Mouse (Mus musculus) liver, embryonic 12.5 days (tissue): ENCODE data around the gene Sclt1. TPM values are rescaled to one million over a fixed set of nuclear protein-coding genes. Genes with fewer than 3 reads are reported as not detected.

Experiments used
- ATAC-seq: fragments of 200-750 bp; cut with Nextera tagmentation; 2 replicates; pipeline ENCODE4 v1.8.0; 2017; ENCODE audit warnings: moderate number of reproducible peaks, mild to moderate bottlenecking, moderate library complexity
- H3K27ac ChIP-seq: fragments of 300-500 bp; sonication (generic); 2 replicates; pipeline ENCODE4 v1.5.1; 2016; ENCODE audit warnings: mild to moderate bottlenecking
- H3K27me3 ChIP-seq: fragments of 300-500 bp; sonication (generic); replicated peaks from 2 replicates; pipeline ENCODE4 v1.6.1; 2016; ENCODE audit warnings: mild to moderate bottlenecking, moderate library complexity
- H3K36me3 ChIP-seq: fragments of 300-500 bp; sonication (generic); 2 replicates; pipeline ENCODE4 v1.6.1; 2016; ENCODE audit warnings: mild to moderate bottlenecking, moderate library complexity
- H3K4me1 ChIP-seq: fragments of 300-500 bp; sonication (generic); 2 replicates; pipeline ENCODE4 v1.6.1; 2016
- H3K4me2 ChIP-seq: fragments of 300-500 bp; sonication (generic); 2 replicates; pipeline ENCODE4 v1.6.1; 2016; ENCODE audit warnings: mild to moderate bottlenecking, moderate library complexity
- H3K4me3 ChIP-seq: fragments of 300-500 bp; sonication (generic); 2 replicates; pipeline ENCODE4 v1.5.1; 2016; ENCODE audit warnings: mild to moderate bottlenecking, moderate library complexity
- H3K9ac ChIP-seq: fragments of 300-500 bp; sonication (generic); 2 replicates; pipeline ENCODE4 v1.6.1; 2016; ENCODE audit warnings: mild to moderate bottlenecking, moderate library complexity
- H3K9me3 ChIP-seq: fragments of 300-500 bp; sonication (generic); replicated peaks from 2 replicates; pipeline ENCODE4 v1.6.1; 2016; ENCODE audit warnings: mild to moderate bottlenecking, moderate library complexity
- WGBS: fragments of 180-500 bp; shearing (Covaris S2); methylation state at CpG from one replicate; pipeline ENCODE4 v1.1.7; 2016; ENCODE audit not compliant: insufficient replicate concordance; 5-methylcytosine and 5-hydroxymethylcytosine counted together
- polyA plus RNA-seq: library from polyadenylated mRNA; unstranded; fragments of >200 nt; fragmentation: Nextera tagmentation; extraction: Ambion mirVana; gene quantifications from 2 replicates; pipeline ENCODE4 v1.2.1, GENCODE M21; 2016

Gene Sclt1
- polyA plus RNA-seq, 1 experiment from 2014 or later, result 8.1 TPM

DNA sequence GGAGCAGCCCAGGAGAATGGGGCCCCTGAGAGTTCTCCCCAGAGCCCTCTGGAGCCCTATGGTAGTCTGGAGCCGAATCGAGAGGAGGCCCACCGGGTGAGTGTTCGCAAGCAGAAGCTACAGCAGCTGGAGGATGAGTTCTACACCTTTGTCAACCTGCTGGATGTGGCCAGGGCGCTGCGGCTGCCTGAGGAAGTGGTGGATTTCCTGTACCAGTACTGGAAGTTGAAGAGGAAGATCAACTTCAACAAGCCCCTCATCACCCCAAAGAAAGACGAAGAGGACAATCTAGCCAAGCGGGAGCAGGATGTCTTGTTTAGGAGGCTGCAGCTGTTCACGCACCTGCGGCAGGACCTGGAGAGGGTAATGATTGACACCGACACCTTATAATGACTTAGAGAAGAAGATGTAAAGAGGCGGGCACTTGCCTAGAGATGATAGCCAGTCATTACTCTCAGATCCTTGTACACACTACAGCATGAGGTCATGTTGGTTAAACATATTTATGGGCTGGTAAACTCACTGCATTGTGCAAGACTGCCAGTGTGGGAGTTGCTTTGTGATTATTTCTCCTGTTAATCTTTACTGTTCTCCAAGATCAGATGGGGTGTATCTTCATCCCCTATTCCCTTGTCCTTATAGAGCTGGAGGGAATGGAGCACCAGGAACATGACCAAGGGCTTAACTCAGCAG is 137.5 kb downstream of the Sclt1 start:
- Histone ChIP-seq H3K4me3 (no peak overlapping the region), H3K27me3 (no peaks in the 10 kb centered on the region), H3K4me2 (no peak overlapping the region), H3K36me3 (peaks cover 95% of the 10 kb centered on the region), H3K9me3 (no peaks in the 10 kb centered on the region), H3K4me1 (no peaks in the 10 kb centered on the region), H3K27ac (no peak overlapping the region), H3K9ac (no peak overlapping the region)
- 66% methylated on average over 12 of the region's 12 CpGs for WGBS
- no peak for ATAC-seq

DNA sequence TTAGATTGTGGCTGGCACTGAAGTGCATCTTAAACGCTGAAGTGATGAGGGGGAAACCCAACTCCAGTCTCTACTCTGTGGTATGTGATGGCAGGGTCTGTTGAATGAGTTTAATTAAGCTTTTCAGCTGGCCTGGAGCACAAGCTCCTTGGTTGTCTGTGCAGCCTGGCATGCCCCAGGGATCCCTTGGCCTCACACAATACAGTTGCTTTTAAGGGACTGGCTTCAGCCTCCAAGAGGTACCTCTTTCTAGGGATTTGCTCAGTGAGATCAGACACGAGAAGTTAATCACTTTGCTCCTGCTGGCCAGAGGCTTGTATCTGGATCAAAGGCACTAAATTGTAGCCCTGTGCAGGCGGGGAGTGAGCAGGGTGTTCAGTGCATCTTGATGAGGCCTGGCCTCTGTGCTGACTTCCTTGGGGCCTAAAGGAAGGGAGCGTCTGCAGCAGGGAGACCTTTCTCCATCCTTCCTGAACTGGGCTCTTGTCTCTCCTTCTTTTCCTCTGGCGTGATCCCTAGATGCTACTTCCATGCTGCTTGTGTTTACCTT is 138.8 kb downstream of the Sclt1 start:
- Histone ChIP-seq H3K36me3 (peaks cover 95% of the 10 kb centered on the region), H3K4me3 (no peak overlapping the region)

DNA sequence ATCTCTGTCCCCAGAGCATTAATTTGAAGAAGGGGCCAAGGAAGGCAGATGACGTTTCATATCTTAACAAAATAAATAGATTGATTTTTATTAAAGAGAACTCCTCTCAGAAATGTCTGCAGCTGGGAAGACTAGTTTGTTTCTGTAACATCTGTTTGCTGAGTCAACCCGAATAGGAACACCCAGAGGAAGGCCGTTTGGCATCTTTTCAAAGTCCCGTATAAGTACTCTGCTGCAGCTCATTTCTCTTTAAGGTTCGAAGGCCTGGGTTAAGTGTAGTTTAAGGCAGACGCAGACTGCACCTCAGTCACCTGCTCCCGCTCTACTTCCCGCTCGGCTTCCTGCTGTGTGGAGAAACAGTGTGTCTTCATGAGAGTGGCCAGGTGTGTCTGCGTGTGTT is 139.4 kb downstream of the Sclt1 start:
- WGBS, result 75% methylated on average over 10 of the region's 10 CpGs
- no peak overlapping the region for H3K9ac ChIP-seq
- no peak overlapping the region for H3K4me2 ChIP-seq
- H3K36me3 ChIP-seq, result peaks cover 95% of the 10 kb centered on the region
- ATAC-seq, result no peak
- no peak overlapping the region for H3K4me3 ChIP-seq
- no peaks in the 10 kb centered on the region for H3K9me3 ChIP-seq
- peaks cover 2% of the 10 kb centered on the region; the same call in 1 of the 2 replicates for H3K4me1 ChIP-seq
- H3K27me3 ChIP-seq, result no peaks in the 10 kb centered on the region
- H3K27ac ChIP-seq, result no peak overlapping the region

More for the DNA sequence above, 138.8 kb downstream of the Sclt1 start:
- no peak overlapping the region for H3K27ac ChIP-seq
- no peak overlapping the region for H3K9ac ChIP-seq
- WGBS, result 73% methylated on average over 5 of the region's 5 CpGs
- peaks cover 2% of the 10 kb centered on the region; the same call in 1 of the 2 replicates for H3K4me1 ChIP-seq
- H3K4me2 ChIP-seq, result no peak overlapping the region
- H3K27me3 ChIP-seq, result no peaks in the 10 kb centered on the region
- no peaks in the 10 kb centered on the region for H3K9me3 ChIP-seq
- no peak for ATAC-seq

DNA sequence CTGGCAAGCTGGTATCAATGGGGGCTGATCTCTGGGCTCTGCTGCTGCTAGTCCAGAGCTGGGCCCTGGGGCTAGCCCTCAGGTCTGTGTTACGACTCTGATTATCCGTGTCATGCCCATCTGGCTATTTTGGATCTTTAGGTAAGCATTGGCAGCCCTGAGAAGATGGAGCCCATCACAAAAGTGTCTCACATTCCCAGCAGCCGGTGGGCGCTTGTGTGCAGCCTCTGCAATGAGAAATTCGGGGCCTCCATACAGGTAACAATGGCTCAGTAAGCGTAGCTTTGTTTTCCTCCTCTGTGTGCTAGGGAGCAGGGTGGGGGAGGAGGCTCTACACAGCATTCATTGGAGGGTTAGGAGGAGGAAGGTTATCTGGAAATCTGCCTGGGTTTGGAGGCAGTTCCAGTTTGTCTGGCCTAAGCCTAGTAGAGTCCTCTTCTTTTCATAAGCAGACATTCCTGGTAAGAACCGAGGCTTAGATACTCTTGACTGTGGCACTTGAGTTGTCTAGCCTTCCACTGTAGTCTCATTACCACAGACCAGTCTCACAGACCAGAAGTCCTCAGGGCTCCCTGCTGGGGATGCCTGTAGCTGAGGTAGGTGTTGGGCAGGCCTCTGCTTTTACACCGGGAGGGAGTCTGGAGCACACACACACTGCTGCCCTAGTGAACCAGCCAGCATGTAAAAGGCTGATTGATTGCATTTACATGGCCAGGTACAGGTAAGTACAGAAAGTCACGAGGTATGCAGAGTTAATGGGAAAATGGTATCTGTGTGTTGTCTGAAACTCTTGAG is 140.9 kb downstream of the Sclt1 start:
- WGBS, result 85% methylated on average over 9 of the region's 9 CpGs
- no peak overlapping the region for H3K4me3 ChIP-seq
- H3K27ac ChIP-seq, result no peak overlapping the region
- no peaks in the 10 kb centered on the region for H3K9me3 ChIP-seq
- no peak overlapping the region for H3K9ac ChIP-seq
- H3K4me2 ChIP-seq, result no peak overlapping the region
- ATAC-seq, result no peak
- H3K27me3 ChIP-seq, result no peaks in the 10 kb centered on the region
- H3K4me1 ChIP-seq, result peaks cover 13% of the 10 kb centered on the region
- H3K36me3 ChIP-seq, result peaks cover 95% of the 10 kb centered on the region

DNA sequence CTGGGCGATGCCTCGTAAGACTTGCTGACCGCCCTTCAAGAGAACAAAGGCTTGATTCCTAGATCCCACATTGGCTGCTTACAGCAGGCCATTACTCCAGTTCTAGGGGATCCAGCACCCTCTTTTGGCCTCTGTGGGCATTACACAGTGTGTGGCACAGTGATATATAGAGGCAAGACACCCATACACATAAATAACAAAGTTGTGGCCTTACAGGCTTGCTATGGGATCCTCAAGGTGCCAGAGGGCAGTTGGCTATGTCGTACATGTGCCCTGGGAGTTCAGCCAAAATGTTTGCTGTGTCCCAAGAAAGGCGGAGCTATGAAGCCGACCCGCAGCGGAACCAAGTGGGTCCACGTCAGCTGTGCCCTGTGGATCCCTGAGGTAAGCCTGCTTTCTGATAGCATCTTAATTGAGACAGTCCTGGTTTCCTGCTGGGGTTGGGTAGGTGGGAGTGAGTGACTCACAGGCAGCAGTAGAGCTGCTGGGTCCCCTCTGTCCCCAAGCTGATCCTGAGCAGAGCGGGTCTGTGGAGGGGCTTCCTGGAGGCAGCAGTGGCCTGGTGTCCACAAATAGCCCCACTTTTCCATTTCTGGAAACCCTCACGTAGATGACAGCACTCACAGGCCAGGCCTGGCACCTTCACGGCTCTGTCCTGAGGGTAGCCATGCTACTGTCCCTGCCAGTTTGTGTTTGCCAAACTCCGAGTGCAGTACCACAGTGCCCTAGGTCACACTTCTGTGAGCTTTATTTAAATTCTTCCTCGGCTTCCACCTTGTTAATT is 142.3 kb downstream of the Sclt1 start:
- Histone ChIP-seq H3K9ac (no peak overlapping the region), H3K4me2 (no peak overlapping the region), H3K27ac (no peak overlapping the region), H3K27me3 (no peaks in the 10 kb centered on the region), H3K9me3 (no peaks in the 10 kb centered on the region), H3K36me3 (peaks cover 95% of the 10 kb centered on the region), H3K4me3 (no peak overlapping the region), H3K4me1 (peaks cover 20% of the 10 kb centered on the region)
- 90% methylated on average over 14 of the region's 14 CpGs for WGBS
- peak; percentile 51 for ATAC-seq

DNA sequence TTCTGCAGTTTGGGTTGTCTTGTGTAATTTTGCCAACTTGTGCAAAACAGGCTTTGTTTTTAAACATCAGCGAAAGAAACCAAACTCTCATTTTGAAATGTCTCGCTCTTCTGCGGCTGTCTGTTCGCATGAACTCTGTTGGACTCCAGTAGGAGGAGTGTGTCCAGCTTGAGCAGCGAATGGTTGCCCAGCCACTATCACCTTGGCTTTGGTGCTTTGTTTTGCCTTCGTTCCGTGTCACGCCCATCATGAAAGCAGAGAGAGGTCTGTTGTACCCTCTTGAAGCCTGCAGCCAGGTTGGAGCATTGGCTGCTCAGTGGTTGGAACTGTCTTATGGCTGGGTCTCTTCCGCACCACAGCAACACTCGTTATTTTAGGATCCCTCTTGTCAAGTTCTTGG is 143.1 kb downstream of the Sclt1 start:
- peaks cover 95% of the 10 kb centered on the region for H3K36me3 ChIP-seq
- no peaks in the 10 kb centered on the region for H3K27me3 ChIP-seq
- no peaks in the 10 kb centered on the region for H3K9me3 ChIP-seq
- ATAC-seq, result no peak
- H3K4me2 ChIP-seq, result no peak overlapping the region
- 88% methylated on average over 10 of the region's 10 CpGs for WGBS
- peaks cover 24% of the 10 kb centered on the region for H3K4me1 ChIP-seq
- no peak overlapping the region for H3K9ac ChIP-seq
- H3K4me3 ChIP-seq, result no peak overlapping the region
- no peak overlapping the region for H3K27ac ChIP-seq

DNA sequence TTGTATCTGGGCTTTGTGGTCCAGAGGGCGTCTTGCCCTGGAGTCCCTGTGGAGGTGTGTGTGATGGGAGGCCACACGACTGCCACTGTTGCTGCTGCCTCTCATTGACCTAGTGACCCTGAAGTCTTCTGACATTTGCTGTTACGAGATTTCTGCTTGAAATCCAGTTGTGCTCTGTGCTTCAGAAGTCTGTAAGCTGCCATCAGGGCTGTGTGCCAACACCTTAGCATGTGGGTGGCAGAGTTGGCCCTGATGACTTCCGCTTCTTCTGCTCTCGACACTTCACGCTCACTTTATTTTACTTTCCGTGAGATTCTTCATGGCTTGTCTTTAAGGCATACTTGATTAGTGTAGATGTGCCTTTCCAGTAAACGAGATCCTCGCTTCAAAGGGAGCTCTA is 143.9 kb downstream of the Sclt1 start:
- Histone ChIP-seq H3K36me3 (peaks cover 95% of the 10 kb centered on the region), H3K9ac (no peak overlapping the region)
- WGBS, result 86% methylated on average over 9 of the region's 9 CpGs

DNA sequence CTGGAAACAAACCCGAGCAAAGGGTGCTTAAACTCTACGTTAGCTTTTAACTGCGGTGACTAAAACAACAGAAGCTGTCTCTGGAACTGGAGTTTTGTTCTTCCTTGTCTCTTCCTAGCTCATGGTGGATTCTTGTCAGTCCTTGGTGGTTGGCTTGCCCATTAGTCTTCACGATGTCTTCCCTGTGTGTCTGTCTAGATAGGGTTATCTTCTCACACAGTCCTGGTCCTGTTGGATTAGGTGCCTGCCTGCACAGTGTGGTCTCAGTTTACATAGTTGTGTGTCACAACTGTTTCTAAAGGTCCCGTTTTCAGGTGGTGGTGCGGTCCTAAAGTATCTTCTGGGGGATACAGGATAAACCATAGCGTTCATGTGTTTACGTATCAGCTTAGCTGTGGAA is 145.3 kb downstream of the Sclt1 start:
- ATAC-seq, result peak; percentile 78
- no peaks in the 10 kb centered on the region for H3K27me3 ChIP-seq
- 0 out of 2 replicates have a peak overlapping the region, but pooled peaks have one; percentile 17 for H3K27ac ChIP-seq
- no peaks in the 10 kb centered on the region for H3K9me3 ChIP-seq
- H3K4me2 ChIP-seq, result peak overlapping the region; percentile 1; the same call in 1 of the 2 replicates
- H3K9ac ChIP-seq, result no peak overlapping the region
- peaks cover 97% of the 10 kb centered on the region for H3K36me3 ChIP-seq
- peaks cover 28% of the 10 kb centered on the region for H3K4me1 ChIP-seq
- no peak overlapping the region for H3K4me3 ChIP-seq
- 68% methylated on average over 8 of the region's 8 CpGs for WGBS

More for the DNA sequence above, 143.9 kb downstream of the Sclt1 start:
- Histone ChIP-seq H3K4me2 (no peak overlapping the region), H3K27ac (no peak overlapping the region), H3K27me3 (no peaks in the 10 kb centered on the region), H3K4me1 (peaks cover 28% of the 10 kb centered on the region), H3K9me3 (no peaks in the 10 kb centered on the region), H3K4me3 (no peak overlapping the region)
- no peak for ATAC-seq

DNA sequence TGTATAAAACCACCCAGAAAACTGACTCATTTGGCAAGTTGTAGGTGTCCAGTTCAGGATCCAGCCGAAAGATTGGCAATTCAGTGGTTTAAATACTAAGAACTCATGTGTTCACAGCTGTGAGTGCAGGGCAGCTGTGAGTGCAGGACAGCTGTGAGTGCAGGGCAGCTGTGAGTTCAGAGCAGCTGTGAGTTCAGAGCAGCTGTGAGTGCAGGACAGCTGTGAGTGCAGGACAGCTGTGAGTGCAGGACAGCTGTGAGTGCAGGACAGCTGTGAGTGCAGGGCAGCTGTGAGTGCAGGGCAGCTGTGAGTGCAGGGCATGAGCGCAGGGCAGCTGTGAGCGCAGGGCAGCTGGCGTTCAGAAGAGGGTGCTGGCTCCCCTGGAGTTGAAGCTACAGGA is 147.3 kb downstream of the Sclt1 start:
- H3K9ac ChIP-seq, result no peak overlapping the region
- H3K27ac ChIP-seq, result no peak overlapping the region
- H3K4me2 ChIP-seq, result no peak overlapping the region
- H3K4me3 ChIP-seq, result no peak overlapping the region
- peaks cover 100% of the 10 kb centered on the region for H3K36me3 ChIP-seq
- WGBS, result 91% methylated on average over 4 of the region's 4 CpGs
- H3K4me1 ChIP-seq, result peaks cover 28% of the 10 kb centered on the region
- no peak for ATAC-seq
- H3K9me3 ChIP-seq, result no peaks in the 10 kb centered on the region
- no peaks in the 10 kb centered on the region for H3K27me3 ChIP-seq

DNA sequence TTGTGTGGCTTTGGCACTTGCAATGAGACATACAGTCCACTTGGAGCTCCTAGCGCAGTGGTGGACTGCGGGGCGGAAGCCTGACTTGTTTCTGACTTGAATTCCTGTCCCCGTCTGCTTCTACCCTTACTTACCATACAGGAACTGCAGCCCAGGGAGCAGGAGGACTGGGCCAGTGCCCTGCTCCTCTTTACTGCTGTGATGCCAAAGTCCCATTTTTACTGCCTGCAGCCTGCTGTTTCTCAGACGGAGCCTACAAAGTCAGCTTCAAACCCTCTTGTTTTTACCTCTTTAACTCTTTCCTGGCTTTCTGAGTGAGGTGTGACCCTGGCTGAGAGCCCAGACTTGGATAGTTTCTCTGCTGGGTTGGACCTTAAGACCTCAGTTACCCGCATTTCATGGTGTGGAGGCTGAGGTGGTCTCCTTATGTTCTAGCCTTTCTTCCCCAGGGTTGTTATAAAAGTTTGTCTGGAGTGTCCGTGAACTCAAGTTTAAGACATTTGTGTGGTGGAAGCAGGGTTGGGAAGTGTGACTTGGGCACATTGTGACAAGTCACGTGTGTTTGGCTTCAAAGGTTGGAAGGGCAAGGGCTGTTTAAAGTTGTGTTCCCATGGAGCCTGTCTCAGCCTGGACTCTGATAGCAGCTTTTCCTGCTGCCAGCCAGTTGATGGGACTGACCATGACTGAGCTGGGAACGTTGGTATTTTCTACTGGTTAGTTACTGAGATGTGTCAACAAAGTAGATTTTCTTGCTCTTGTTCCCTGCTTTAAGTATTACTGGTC is 148.0 kb downstream of the Sclt1 start:
- Histone ChIP-seq H3K9ac (no peak overlapping the region), H3K36me3 (peaks cover 100% of the 10 kb centered on the region), H3K27ac (no peak overlapping the region), H3K4me1 (peaks cover 26% of the 10 kb centered on the region), H3K9me3 (no peaks in the 10 kb centered on the region), H3K4me3 (no peak overlapping the region), H3K27me3 (no peaks in the 10 kb centered on the region), H3K4me2 (no peak overlapping the region)
- no peak for ATAC-seq
- WGBS, result 81% methylated on average over 9 of the region's 9 CpGs

DNA sequence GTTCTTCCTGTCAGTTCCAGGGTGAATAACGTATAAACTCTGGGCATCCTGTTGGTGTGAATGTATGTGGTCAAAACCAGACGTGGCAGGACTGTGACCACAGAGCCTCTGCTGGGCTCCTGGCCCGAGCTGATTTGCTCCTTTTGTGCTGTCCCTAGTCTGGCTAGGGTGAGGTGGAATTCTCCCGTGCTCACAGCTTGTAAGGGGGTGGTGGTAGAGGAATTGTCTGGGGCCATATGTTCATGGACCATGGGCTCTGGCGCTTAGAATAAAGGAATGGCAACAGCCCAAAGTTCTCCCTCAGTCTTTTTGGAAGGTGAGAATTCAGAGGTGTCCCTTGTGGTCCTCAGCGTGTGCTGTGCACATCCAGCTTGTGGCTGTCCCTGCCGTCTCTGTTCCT is 149.5 kb downstream of the Sclt1 start:
- H3K27ac ChIP-seq, result no peak overlapping the region
- WGBS, result 64% methylated on average over 7 of the region's 7 CpGs
- ATAC-seq, result no peak
- H3K27me3 ChIP-seq, result no peaks in the 10 kb centered on the region
- no peak overlapping the region for H3K4me3 ChIP-seq
- H3K4me2 ChIP-seq, result no peak overlapping the region
- peaks cover 91% of the 10 kb centered on the region for H3K36me3 ChIP-seq
- H3K9ac ChIP-seq, result no peak overlapping the region
- peaks cover 31% of the 10 kb centered on the region for H3K4me1 ChIP-seq
- H3K9me3 ChIP-seq, result no peaks in the 10 kb centered on the region
